Mouse (Mus musculus) c-Kit-positive CD71-negative TER-119-negative erythroid progenitor cells, embryonic 14.5 days (primary cell): ENCODE measurements around the gene Hspd1.
"Not testable (repeated sequence)": the region's sequence is repeated elsewhere in the genome, so short reads cannot be mapped to it uniquely, and the experiment has no call there.

Experiments used
- DNase-seq: peaks from one replicate; pipeline ENCODE4 v3.0.0-alpha.2; 2013; ENCODE audit warnings: low read depth

The Hspd1 gene

DNA sequence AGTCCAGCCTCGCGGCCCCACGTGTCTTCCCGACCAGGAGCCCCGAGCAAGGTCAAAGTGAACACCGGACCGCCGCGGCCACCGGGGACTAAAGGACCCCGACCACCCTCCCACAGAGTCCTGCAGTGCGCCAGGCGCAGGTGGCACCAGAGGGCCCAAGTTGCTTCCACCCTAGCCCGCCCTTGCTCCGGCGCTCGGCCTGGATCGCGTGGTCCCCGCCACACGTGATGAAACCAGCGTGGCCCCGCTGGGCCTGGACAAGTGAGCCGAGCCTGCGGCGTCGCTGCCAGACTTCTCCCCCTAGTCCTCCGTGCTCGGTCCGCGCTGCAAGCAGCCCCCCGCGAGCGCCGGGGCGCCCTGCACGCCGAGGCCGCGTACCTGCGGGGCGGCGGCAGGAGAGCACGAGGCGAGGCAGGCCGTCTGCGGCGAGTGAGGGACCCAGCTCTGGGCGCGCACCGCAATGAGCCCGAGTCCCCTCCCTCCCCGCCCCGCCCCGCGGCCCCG, 590 bp downstream of the Hspd1 start:
- no peak for DNase-seq

DNA sequence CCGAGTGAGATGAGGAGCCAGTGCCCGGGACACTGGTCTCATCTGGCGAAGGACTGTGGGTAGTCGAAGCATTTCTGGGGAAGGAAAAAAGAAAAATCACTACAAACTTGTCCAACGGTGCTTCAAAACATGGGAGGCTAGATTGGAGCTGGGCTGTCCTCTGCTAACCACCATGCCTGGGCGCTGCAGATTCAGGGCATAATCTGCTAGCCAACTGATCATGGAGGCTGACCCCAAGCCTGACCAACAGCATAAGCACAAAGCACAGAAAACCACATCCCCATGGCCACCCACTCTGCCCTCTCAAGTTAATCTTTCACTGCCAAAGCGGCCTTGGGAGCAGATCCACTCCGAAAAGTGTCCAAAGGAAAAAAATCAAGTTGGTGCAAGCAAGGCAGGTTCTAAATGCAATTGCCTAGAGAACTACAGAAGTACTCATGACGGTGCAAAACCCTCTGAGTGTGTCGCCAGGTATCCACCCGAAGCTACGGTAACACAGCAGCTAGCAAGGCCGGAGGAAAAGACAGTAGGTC, 1.1 kb downstream of the Hspd1 start:
- no peak for DNase-seq

GRCm38 (mm10) chr1:55085781-55086366, 2.2 kb downstream of the Hspd1 start:
- DNase-seq = no peak

- no peak for DNase-seq
These were observed 5.9 kb downstream of the Hspd1 start for GRCm38 (mm10) chr1:55082106-55082505.

DNA sequence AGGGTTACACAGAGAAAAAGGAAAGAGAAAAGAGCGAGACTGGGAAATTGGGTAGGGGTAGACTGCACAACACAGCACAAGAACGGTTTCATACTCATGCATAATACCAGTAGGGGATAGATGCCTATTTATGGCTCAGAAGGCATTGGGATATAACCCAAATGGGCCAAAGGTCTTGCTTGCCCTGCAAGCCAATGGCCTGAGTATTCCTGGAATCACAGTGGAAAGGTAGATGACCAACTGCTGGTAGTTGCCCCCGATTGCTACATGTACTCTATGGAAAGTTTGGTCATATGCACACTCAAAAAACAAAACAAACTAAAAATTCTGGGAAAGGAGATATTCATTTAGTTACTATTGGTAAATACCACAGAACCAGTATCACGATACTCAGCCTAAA, 8.4 kb downstream of the Hspd1 start:
- DNase-seq = no peak

GRCm38 (mm10) chr1:55076849-55077516, 11.1 kb downstream of the Hspd1 start:
- DNase-seq = no peak

- DNase-seq = no peak
These were observed 11.7 kb downstream of the Hspd1 start for GRCm38 (mm10) chr1:55076395-55076743.

DNA sequence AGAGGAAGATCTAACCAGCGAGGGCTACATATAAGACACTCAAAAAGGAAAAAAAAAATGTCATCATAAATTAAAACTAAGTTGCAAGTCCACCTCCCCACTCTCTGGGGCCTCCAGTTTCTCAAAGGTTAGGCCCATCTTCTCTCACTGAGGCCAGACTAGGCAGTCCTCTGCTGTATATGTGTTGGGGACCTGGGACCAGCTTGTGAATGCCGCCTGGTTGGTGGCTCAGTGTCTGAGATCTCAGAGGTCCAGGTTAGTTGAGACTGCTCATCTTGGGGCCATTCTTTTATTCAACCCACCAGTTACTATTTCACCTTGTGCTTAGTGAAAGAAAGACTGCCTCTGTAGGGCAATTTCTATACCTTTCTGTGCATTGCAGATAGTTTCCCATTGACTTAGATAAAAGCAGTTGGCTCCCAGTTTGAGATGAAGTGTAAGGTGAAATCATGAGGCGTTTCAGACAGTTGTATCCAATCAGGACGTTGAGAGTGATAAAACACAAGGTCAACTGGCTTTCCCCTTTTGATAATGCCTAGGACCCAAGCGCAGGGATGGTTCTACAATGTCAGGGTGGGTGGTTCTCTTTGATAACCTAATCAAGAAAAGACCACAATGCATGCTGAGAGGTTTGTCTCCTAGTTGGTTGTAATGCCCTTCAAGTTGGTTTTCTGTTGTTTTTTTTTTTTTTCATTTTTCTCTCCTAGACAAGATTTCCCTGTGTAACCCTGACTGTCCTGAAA, 12.2 kb downstream of the Hspd1 start:
- no peak for DNase-seq

GRCm38 (mm10) chr1:55074757-55075156, 13.3 kb downstream of the Hspd1 start:
- DNase-seq = no peak

GRCm38 (mm10) chr1:55072328-55072727, 15.7 kb downstream of the Hspd1 start:
- not testable (repeated sequence) for DNase-seq

GRCm38 (mm10) chr1:55061772-55062171, 26.3 kb downstream of the Hspd1 start:
- DNase-seq = no peak

GRCm38 (mm10) chr1:55061099-55061498, 26.9 kb downstream of the Hspd1 start:
- DNase-seq = no peak

DNA sequence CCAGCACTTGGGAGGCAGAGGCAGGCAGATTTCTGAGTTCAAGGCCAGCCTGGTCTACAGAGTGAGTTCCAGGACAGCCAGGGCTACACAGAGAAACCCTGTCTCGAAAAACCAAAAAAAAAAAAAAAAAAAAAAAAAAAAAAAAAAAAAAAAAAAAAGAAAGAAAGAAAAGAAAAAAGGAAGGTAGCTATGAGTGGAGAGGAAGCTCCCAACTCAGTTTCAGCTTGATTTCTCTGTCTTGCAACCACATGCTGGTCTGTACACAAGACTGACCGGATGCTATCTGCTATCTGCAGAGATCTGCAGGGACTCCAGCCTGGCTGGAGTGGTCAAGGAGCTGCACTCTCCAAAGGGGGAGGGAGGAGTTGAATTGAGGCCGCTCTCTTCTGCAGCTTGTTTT, 29.7 kb downstream of the Hspd1 start:
- not testable (repeated sequence) for DNase-seq

GRCm38 (mm10) chr1:55055322-55056115, 32.5 kb downstream of the Hspd1 start:
- DNase-seq = no peak

- no peak for DNase-seq
These were observed 34.4 kb downstream of the Hspd1 start for GRCm38 (mm10) chr1:55053596-55053995.

DNA sequence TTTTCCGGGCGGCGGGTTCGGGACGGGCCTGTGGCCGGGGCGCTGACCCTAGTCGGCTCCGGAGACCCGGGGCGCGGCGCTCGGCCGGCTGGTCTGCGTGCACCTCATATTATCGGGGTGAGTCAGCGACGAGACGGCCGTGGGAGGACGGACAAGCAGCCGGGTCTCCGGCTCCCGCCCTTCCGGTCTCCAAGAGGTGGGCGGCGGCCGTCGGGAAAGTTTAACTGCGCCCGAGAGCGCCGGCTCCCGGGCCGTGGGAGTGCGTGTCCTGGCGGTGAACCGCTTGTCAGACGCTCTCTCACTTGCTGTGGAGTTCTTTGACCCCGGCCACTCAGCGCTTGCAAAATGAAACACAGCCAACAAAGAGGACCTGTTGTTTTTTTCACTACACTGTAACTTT, 35.0 kb downstream of the Hspd1 start:
- peak; percentile 46 for DNase-seq

DNA sequence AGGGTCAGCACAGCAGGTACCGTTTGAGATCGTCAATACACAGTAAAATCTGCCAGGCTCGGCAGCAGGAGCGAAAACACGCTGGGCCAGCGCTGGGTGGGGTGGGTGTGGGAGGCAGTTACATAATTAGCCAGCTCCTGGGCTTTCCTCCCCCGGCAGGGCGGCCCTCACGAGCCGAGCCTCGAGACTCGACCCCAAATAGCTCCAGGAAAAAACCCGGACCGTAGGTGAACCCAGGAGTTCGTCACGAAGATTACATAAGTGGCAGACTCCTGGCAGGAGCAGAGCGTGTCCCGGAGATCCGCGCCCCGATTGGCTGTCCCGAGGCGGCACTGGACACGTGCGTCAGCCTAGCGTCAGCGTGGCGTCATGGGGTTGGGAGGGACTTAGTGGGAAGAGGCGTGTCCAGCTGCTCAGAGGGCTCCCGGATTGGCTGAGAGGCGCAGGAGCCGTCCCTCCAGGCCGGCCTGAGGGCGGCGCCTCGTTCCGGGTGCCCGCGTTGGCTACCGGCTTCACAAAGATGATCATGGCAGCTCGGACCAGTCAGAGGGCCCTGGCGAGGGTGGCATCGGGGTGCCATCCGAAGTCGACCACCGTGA, 35.6 kb downstream of the Hspd1 start, which contains the start of gene Coq10b:
TSS of gene Coq10b (plus strand) at position 416 of the 599 bp plus-strand sequence.
- DNase-seq = peak; percentile 96

- no peak for DNase-seq
These were observed 36.4 kb downstream of the Hspd1 start for GRCm38 (mm10) chr1:55051671-55052070.

DNA sequence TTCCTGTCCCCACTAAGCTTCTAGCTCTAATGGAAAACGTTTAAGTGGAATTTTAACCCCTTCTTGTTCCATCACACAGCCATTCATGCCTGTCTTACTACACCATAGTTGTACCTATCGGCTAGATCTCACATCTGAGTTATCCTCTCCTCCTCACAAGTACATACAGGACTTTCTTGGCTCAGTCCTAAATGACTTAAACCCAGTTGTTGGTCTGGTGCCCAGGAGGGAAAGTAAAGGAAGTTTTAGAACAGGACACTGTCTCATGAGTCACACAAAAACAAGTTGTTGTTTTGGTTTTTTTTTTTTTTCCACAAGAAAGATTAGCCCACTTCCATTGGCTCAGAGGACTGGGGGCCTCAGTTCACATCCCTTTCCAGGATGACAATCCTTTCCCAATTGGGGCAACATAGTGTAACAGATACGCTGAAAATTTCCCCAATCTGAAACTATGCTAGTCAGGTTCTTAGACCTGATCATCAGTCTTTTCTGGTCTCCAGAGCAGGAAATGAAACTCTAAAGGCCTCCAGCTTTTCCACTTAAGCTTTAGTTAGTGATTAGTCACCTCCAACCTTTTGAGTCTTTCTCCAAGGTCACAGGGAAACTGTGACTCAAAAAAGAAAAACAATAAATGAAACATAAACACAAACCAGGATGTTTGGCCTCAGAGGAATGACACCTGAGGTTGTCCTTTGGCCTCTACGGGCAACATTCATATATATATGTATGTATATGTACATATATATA, 39.0 kb downstream of the Hspd1 start:
- DNase-seq = no peak

- DNase-seq = no peak
These were observed 44.9 kb downstream of the Hspd1 start for GRCm38 (mm10) chr1:55043164-55043563.

- no peak for DNase-seq
These were observed 45.8 kb downstream of the Hspd1 start for GRCm38 (mm10) chr1:55042246-55042645.
